Comparison of ENCODE assay signal across 8 mouse cellular contexts in the genomic region with DNA sequence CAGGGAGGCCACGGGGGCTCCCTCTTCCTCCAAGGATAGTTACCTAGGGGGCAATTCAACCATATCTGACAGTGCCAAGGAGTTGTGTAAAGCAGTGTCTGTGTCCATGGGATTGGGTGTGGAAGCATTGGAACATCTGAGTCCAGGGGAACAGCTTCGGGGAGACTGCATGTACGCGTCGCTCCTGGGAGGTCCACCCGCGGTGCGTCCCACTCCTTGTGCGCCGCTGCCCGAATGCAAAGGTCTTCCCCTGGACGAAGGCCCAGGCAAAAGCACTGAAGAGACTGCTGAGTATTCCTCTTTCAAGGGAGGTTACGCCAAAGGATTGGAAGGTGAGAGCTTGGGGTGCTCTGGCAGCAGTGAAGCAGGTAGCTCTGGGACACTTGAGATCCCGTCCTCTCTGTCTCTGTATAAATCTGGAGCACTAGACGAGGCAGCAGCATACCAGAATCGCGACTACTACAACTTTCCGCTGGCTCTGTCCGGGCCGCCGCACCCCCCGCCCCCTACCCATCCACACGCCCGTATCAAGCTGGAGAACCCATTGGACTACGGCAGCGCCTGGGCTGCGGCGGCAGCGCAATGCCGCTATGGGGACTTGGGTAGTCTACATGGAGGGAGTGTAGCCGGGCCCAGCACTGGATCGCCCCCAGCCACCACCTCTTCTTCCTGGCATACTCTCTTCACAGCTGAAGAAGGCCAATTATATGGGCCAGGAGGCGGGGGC. TPM values are rescaled to one million over a fixed set of nuclear protein-coding genes. Genes with fewer than 3 reads are reported as not detected.
DNase-seq lines count a peak whose midpoint lies in the region; ATAC-seq lines count a peak whose summit lies in the region.

No protein-coding gene starts in this region.

- no peaks in the 10 kb centered on the region for H3K9me3 ChIP-seq in liver, embryonic 11.5 days (ENCODE audit: control insufficient read depth, low read length)
- no peaks in the 10 kb centered on the region for H3K9me3 ChIP-seq in forebrain, embryonic 14.5 days (replicated peaks; ENCODE audit: control insufficient read depth, low read length)
- H3K9me3 ChIP-seq in intestine, embryonic 15.5 days = no peaks in the 10 kb centered on the region
- no peaks in the 10 kb centered on the region for H3K9me3 ChIP-seq in midbrain, embryonic 14.5 days (ENCODE audit: control insufficient read depth, low read length)

- peak; percentile 30 for DNase-seq in liver, embryonic 11.5 days (ENCODE audit: low spot score)
- DNase-seq in liver = no peak
- peak; percentile 27 to 37 for DNase-seq in adrenal gland, postnatal 36 days
- DNase-seq in forebrain, embryonic 14.5 days (ENCODE audit: low spot score) = no peak
- DNase-seq in midbrain, embryonic 14.5 days = peak; percentile 25

- 14% methylated on average over 33 of the region's 33 CpGs for WGBS in liver, embryonic 11.5 days
- 41% methylated on average over 33 of the region's 33 CpGs for WGBS in forebrain, embryonic 14.5 days
- WGBS in intestine, embryonic 15.5 days = 20% methylated on average over 33 of the region's 33 CpGs
- WGBS in midbrain, embryonic 14.5 days = 30% methylated on average over 32 of the region's 33 CpGs

- H3K36me3 ChIP-seq in liver, embryonic 11.5 days (ENCODE audit: control insufficient read depth, insufficient read depth, low read length) = no peaks in the 10 kb centered on the region
- no peaks in the 10 kb centered on the region for H3K36me3 ChIP-seq in forebrain, embryonic 14.5 days (ENCODE audit: control insufficient read depth, insufficient read depth, low read length)
- H3K36me3 ChIP-seq in intestine, embryonic 15.5 days = no peaks in the 10 kb centered on the region
- H3K36me3 ChIP-seq in midbrain, embryonic 14.5 days (ENCODE audit: control insufficient read depth, insufficient read depth, low read length) = no peaks in the 10 kb centered on the region

- no peak for ATAC-seq in liver, embryonic 11.5 days (replicated peaks; ENCODE audit: low FRiP score)
- peak; percentile 66 for ATAC-seq in forebrain, embryonic 14.5 days
- no peak for ATAC-seq in intestine, embryonic 15.5 days
- ATAC-seq in midbrain, embryonic 14.5 days (ENCODE audit: low FRiP score, low TSS enrichment) = peak; percentile 53
- no peak for ATAC-seq in inflammation-experienced regulatory T-cells, adult 6 months
- no peak for ATAC-seq in monocyte, adult 5-6 weeks (replicated peaks; ENCODE audit: insufficient number of reproducible peaks, low FRiP score, low TSS enrichment, poor library complexity, severe bottlenecking)

- no peak overlapping the region for H3K4me3 ChIP-seq in liver, embryonic 11.5 days (ENCODE audit: low read depth, low read length)
- peak overlapping the region; percentile 33 for H3K4me3 ChIP-seq in forebrain, embryonic 14.5 days (ENCODE audit: low read depth, low read length)
- peak overlapping the region; percentile 29 for H3K4me3 ChIP-seq in intestine, embryonic 15.5 days (replicated peaks)
- H3K4me3 ChIP-seq in midbrain, embryonic 14.5 days (replicated peaks; ENCODE audit: low read depth, low read length) = peak overlapping the region; percentile 38

- H3K4me1 ChIP-seq in liver, embryonic 11.5 days (replicated peaks; ENCODE audit: control insufficient read depth, insufficient read depth, low read length) = no peaks in the 10 kb centered on the region
- no peaks in the 10 kb centered on the region for H3K4me1 ChIP-seq in forebrain, embryonic 14.5 days (ENCODE audit: control insufficient read depth, insufficient read depth, low read length)
- H3K4me1 ChIP-seq in intestine, embryonic 15.5 days (replicated peaks) = 0 out of 2 replicates have a peak, but pooled peaks cover 7% of the 10 kb centered on the region
- H3K4me1 ChIP-seq in midbrain, embryonic 14.5 days (ENCODE audit: control insufficient read depth, insufficient read depth, low read length) = no peaks in the 10 kb centered on the region

- peaks cover 47% of the 10 kb centered on the region for H3K27me3 ChIP-seq in liver, embryonic 11.5 days (replicated peaks; ENCODE audit: control insufficient read depth, insufficient read depth, low read length)
- peaks cover 8% of the 10 kb centered on the region; the same call in 1 of the 2 replicates for H3K27me3 ChIP-seq in forebrain, embryonic 14.5 days (replicated peaks; ENCODE audit: control insufficient read depth, insufficient read depth, low read length)
- H3K27me3 ChIP-seq in intestine, embryonic 15.5 days (replicated peaks) = peaks cover 26% of the 10 kb centered on the region
- peaks cover 19% of the 10 kb centered on the region for H3K27me3 ChIP-seq in midbrain, embryonic 14.5 days (ENCODE audit: control insufficient read depth, insufficient read depth, low read length)

- no peak overlapping the region for H3K27ac ChIP-seq in liver, embryonic 11.5 days (ENCODE audit: low read depth, low read length)
- no peak overlapping the region for H3K27ac ChIP-seq in forebrain, embryonic 14.5 days (ENCODE audit: low read depth, low read length)
- no peak overlapping the region for H3K27ac ChIP-seq in intestine, embryonic 15.5 days
- H3K27ac ChIP-seq in midbrain, embryonic 14.5 days (replicated peaks; ENCODE audit: low read depth, low read length) = no peak overlapping the region

- no peak overlapping the region for H3K9ac ChIP-seq in liver, embryonic 11.5 days (ENCODE audit: low read depth, low read length)
- H3K9ac ChIP-seq in forebrain, embryonic 14.5 days (ENCODE audit: low read length) = peak overlapping the region; percentile 40; the same call in 1 of the 2 replicates
- no peak overlapping the region for H3K9ac ChIP-seq in intestine, embryonic 15.5 days
- H3K9ac ChIP-seq in midbrain, embryonic 14.5 days (replicated peaks; ENCODE audit: low read length) = peak overlapping the region; percentile 36; the same call in 1 of the 2 replicates

- H3K4me2 ChIP-seq in liver, embryonic 11.5 days = peak overlapping the region; percentile 48
- peak overlapping the region; percentile 68 for H3K4me2 ChIP-seq in forebrain, embryonic 14.5 days (ENCODE audit: low read length)
- peak overlapping the region; percentile 70 for H3K4me2 ChIP-seq in intestine, embryonic 15.5 days (replicated peaks)
- H3K4me2 ChIP-seq in midbrain, embryonic 14.5 days (ENCODE audit: low read length) = peak overlapping the region; percentile 69

RNA-seq across cellular contexts. Expression of a gene that starts 2.0 kb away (rescaled TPM):
- polyA plus RNA-seq in liver, embryonic 11.5 days (2014; fragmentation: Nextera tagmentation; extraction: Ambion mirVana) = not detected in 2 replicates
- 10 to 100 TPM; 57.7 to 91.1 TPM for total RNA-seq in adrenal gland, postnatal 36 days (2021)
- polyA plus RNA-seq in forebrain, embryonic 14.5 days (2014; fragmentation: Nextera tagmentation; extraction: Ambion mirVana) = 0.05 and 0.09 TPM in 2 replicates
- 0.20 and 0.26 TPM in 2 replicates for polyA plus RNA-seq in intestine, embryonic 15.5 days (2015; fragmentation: Nextera tagmentation; extraction: Ambion mirVana)
- polyA plus RNA-seq in midbrain, embryonic 14.5 days (2014; fragmentation: Nextera tagmentation; extraction: Ambion mirVana) = 0.11 and 0.13 TPM in 2 replicates
- polyA plus RNA-seq in inflammation-experienced regulatory T-cells, adult 6 months (2017; shearing (Covaris generic)) = 1 to 10 TPM; 4.5 to 7.1 (median 5.8) TPM
- 0.64 to 2.1 TPM (median 1.3 TPM) in 3 replicates for total RNA-seq in monocyte, adult 5-6 weeks (2017)

Comparison
In these comparisons a context has a peak if more than half of its experiments do, and no peak if none do; other contexts are left out.
1. DNase-seq: peak in liver, embryonic 11.5 days (single experiment), adrenal gland, postnatal 36 days (2 of 2) and midbrain, embryonic 14.5 days (single experiment); none in liver (single experiment) and forebrain, embryonic 14.5 days (single experiment).
2. ATAC-seq: peak in forebrain, embryonic 14.5 days (single experiment) and midbrain, embryonic 14.5 days (single experiment); none in liver, embryonic 11.5 days (single experiment), intestine, embryonic 15.5 days (single experiment), inflammation-experienced regulatory T-cells, adult 6 months (single experiment) and monocyte, adult 5-6 weeks (single experiment).
3. H3K9ac ChIP-seq: peak in forebrain, embryonic 14.5 days (single experiment) and midbrain, embryonic 14.5 days (single experiment); none in liver, embryonic 11.5 days (single experiment) and intestine, embryonic 15.5 days (single experiment).
4. Peak in every context shown above with its lines, with median percentiles within 50 percentile points of each other: H3K4me2 ChIP-seq.